Mouse (Mus musculus) mouse trophoblast stem cell (cell line): Measurements from ENCODE around the gene Barhl2.

Experiments used
- in situ Hi-C, 2 experiments: fragments of 300-500 bp; cut with MseI, MboI; formaldehyde crosslinking; loops; 2 replicates in 1 of 2; 3 replicates in 1 of 2; pipeline ENCODE4 v1.15.1; 2025

The Barhl2 gene

GRCm38 (mm10) chr5:106455106-106455920 is 2.7 kb downstream of the Barhl2 start:
- in situ Hi-C loops, result loop anchor here in 1 of 2 experiments (25.0 kb wide), 1 partner anchor 332 kb away; no protein-coding TSS in a partner anchor

- in situ Hi-C loops, result loop anchor here in 1 of 2 experiments (25.0 kb wide), 1 partner anchor 333 kb away; no protein-coding TSS in a partner anchor
Observed at GRCm38 (mm10) chr5:106454411-106455105, 3.4 kb downstream of the Barhl2 start.

- in situ Hi-C loops, result loop anchor here in 1 of 2 experiments (25.0 kb wide), 1 partner anchor 333 kb away; no protein-coding TSS in a partner anchor
Observed at GRCm38 (mm10) chr5:106453886-106454321, 4.1 kb downstream of the Barhl2 start.

GRCm38 (mm10) chr5:106453181-106453885 is 4.6 kb downstream of the Barhl2 start:
- in situ Hi-C loops, result loop anchor here in 1 of 2 experiments (25.0 kb wide), 1 partner anchor 334 kb away; no protein-coding TSS in a partner anchor

- in situ Hi-C loops, result loop anchor here in 1 of 2 experiments (25.0 kb wide), 1 partner anchor 335 kb away; no protein-coding TSS in a partner anchor
Observed at GRCm38 (mm10) chr5:106452686-106453085, 5.3 kb downstream of the Barhl2 start.

GRCm38 (mm10) chr5:106451681-106452440 is 6.1 kb downstream of the Barhl2 start:
- in situ Hi-C loops, result loop anchor here in 1 of 2 experiments (25.0 kb wide), 1 partner anchor 335 kb away; no protein-coding TSS in a partner anchor

GRCm38 (mm10) chr5:106450426-106451160 is 7.4 kb downstream of the Barhl2 start:
- in situ Hi-C loops, result loop anchor here in 1 of 2 experiments (25.0 kb wide), 1 partner anchor 337 kb away; no protein-coding TSS in a partner anchor

GRCm38 (mm10) chr5:106449720-106450425 is 8.1 kb downstream of the Barhl2 start:
- in situ Hi-C loops, result loop anchor here in 1 of 2 experiments (25.0 kb wide), 1 partner anchor 337 kb away; no protein-coding TSS in a partner anchor

GRCm38 (mm10) chr5:106448798-106449125 is 9.2 kb downstream of the Barhl2 start:
- in situ Hi-C loops, result no loop called here

GRCm38 (mm10) chr5:106447951-106448797 is 9.8 kb downstream of the Barhl2 start:
- in situ Hi-C loops, result no loop called here

GRCm38 (mm10) chr5:106447091-106447820 is 10.7 kb downstream of the Barhl2 start:
- in situ Hi-C loops, result no loop called here

GRCm38 (mm10) chr5:106446593-106446992 is 11.4 kb downstream of the Barhl2 start:
- in situ Hi-C loops, result no loop called here

- in situ Hi-C loops, result no loop called here
Observed at GRCm38 (mm10) chr5:106445681-106446080, 12.3 kb downstream of the Barhl2 start.

GRCm38 (mm10) chr5:106438916-106439315 is 19.1 kb downstream of the Barhl2 start:
- in situ Hi-C loops, result no loop called here

- in situ Hi-C loops, result no loop called here
Observed at GRCm38 (mm10) chr5:106426069-106426468, 31.9 kb downstream of the Barhl2 start.

- in situ Hi-C loops, result no loop called here
Observed at GRCm38 (mm10) chr5:106420871-106421270, 37.1 kb downstream of the Barhl2 start.

GRCm38 (mm10) chr5:106420370-106420769 is 37.6 kb downstream of the Barhl2 start:
- in situ Hi-C loops, result no loop called here

GRCm38 (mm10) chr5:106417210-106417609 is 40.8 kb downstream of the Barhl2 start:
- in situ Hi-C loops, result no loop called here
